In the genomic region with DNA sequence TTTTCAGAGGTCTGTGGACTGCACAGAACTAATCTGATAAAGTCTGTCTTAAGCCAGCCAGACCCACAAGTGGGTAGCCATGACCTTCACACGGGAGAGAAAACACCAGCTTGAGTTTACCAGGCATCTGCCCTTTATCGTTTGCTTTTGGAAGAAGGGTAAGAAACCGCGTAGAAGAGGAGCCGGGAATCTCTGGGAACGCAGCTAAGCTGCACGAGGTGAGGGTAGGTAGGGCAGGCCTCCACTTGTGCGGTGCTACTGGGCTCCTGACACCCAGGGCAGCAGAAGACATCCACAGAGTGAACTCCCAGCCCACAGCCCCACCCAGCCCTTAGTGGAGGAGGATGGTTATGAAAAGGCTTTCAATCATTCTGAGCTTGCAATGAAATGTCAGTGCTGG, we compare ENCODE assay signal across 31 mouse cellular contexts.
"Had no signal": no experiment of that assay in that cellular context is flagged by ENCODE, and none has a peak within 500 bp of the region (broad histone marks: within the 10 kb centered on the region; RNA-seq: fewer than 3 reads in every experiment).

No protein-coding gene starts in this region.

- ATAC-seq: liver, embryonic 12.5 days; liver, postnatal 0 days; lung, postnatal 0 days; midbrain, embryonic 15.5 days; midbrain, embryonic 16.5 days had no signal

- H3K4me2 ChIP-seq: limb, embryonic 12.5 days; limb, embryonic 13.5 days; limb, embryonic 15.5 days; liver, embryonic 11.5 days; liver, embryonic 12.5 days; liver, embryonic 13.5 days; liver, embryonic 15.5 days; lung, embryonic 14.5 days; lung, embryonic 15.5 days; midbrain, embryonic 12.5 days; midbrain, embryonic 15.5 days; neural tube, embryonic 12.5 days had no signal

- H3K9me3 ChIP-seq: limb, embryonic 10.5 days; limb, embryonic 12.5 days; limb, embryonic 13.5 days; limb, embryonic 15.5 days; liver, embryonic 12.5 days; liver, embryonic 13.5 days; liver, embryonic 15.5 days; lung, embryonic 15.5 days; megakaryocyte, embryonic 14.5 days; midbrain, embryonic 10.5 days; midbrain, embryonic 12.5 days; midbrain, embryonic 15.5 days; neural tube, embryonic 12.5 days had no signal

- H3K27me3 ChIP-seq: limb, embryonic 12.5 days; limb, embryonic 13.5 days; limb, embryonic 15.5 days; liver, embryonic 12.5 days; liver, embryonic 13.5 days; liver, embryonic 15.5 days; lung, embryonic 15.5 days; megakaryocyte, embryonic 14.5 days; midbrain, embryonic 12.5 days; midbrain, embryonic 15.5 days; neural tube, embryonic 12.5 days had no signal

- H3K27ac ChIP-seq: left cerebral cortex, adult 2 months; limb, embryonic 10.5 days; limb, embryonic 12.5 days; limb, embryonic 13.5 days; limb, embryonic 15.5 days; liver, embryonic 12.5 days; liver, embryonic 13.5 days; liver, embryonic 14.5 days; liver, embryonic 15.5 days; lung, embryonic 15.5 days; macrophage; midbrain, embryonic 10.5 days; midbrain, embryonic 12.5 days; midbrain, embryonic 15.5 days; neural tube, embryonic 12.5 days had no signal

- H3K4me1 ChIP-seq: limb, embryonic 10.5 days; limb, embryonic 12.5 days; limb, embryonic 13.5 days; limb, embryonic 15.5 days; liver, embryonic 12.5 days; liver, embryonic 13.5 days; liver, embryonic 15.5 days; lung, embryonic 15.5 days; midbrain, embryonic 10.5 days; midbrain, embryonic 12.5 days; midbrain, embryonic 15.5 days; neural tube, embryonic 12.5 days had no signal

- H3K9ac ChIP-seq: limb, embryonic 12.5 days; limb, embryonic 13.5 days; limb, embryonic 15.5 days; liver, embryonic 12.5 days; liver, embryonic 13.5 days; liver, embryonic 14.5 days; liver, embryonic 15.5 days; liver, postnatal 0 days; lung, embryonic 14.5 days; lung, embryonic 15.5 days; midbrain, embryonic 12.5 days; midbrain, embryonic 15.5 days; neural tube, embryonic 12.5 days had no signal

- H3K36me3 ChIP-seq: limb, embryonic 10.5 days; limb, embryonic 13.5 days; limb, embryonic 15.5 days; liver, embryonic 12.5 days; liver, embryonic 15.5 days; lung, embryonic 15.5 days; midbrain, embryonic 10.5 days; midbrain, embryonic 12.5 days; midbrain, embryonic 15.5 days; neural tube, embryonic 12.5 days had no signal

- H3K4me3 ChIP-seq: left cerebral cortex, adult 2 months; limb, embryonic 10.5 days; limb, embryonic 12.5 days; limb, embryonic 13.5 days; limb, embryonic 15.5 days; liver, embryonic 12.5 days; liver, embryonic 13.5 days; liver, embryonic 15.5 days; lung, embryonic 15.5 days; megakaryocyte, embryonic 14.5 days; midbrain, embryonic 10.5 days; midbrain, embryonic 12.5 days; midbrain, embryonic 15.5 days; myocyte; neural tube, embryonic 12.5 days had no signal

- DNase-seq: left cerebral cortex, postnatal 4 days; liver; liver, embryonic 13.5 days; liver, postnatal 0 days; lung, adult 18-20 months; lung, adult 2 months; lung, embryonic 14.5 days; lung, postnatal 10 days; lung, postnatal 14 days; lung, postnatal 36 days; lung, postnatal 4 days; midbrain, embryonic 14.5 days had no signal
